Mouse (Mus musculus) c-Kit-positive CD71-negative TER-119-negative erythroid progenitor cells, embryonic 14.5 days (primary cell): ENCODE data around the gene Npdc1.

ENCODE experiments used
- DNase-seq: peaks from one replicate; pipeline ENCODE4 v3.0.0-alpha.2; 2013; ENCODE audit warnings: low read depth

Npdc1 gene

GRCm38 (mm10) chr2:25430395-25431233 is 31.5 kb downstream of the Npdc1 start:
- no peak for DNase-seq

GRCm38 (mm10) chr2:25431308-25431855 is 32.2 kb downstream of the Npdc1 start:
- DNase-seq, result no peak

GRCm38 (mm10) chr2:25432326-25433098 is 33.4 kb downstream of the Npdc1 start:
- no peak for DNase-seq

- no peak for DNase-seq
Measured at GRCm38 (mm10) chr2:25433101-25433500, 34.0 kb downstream of the Npdc1 start.

GRCm38 (mm10) chr2:25434292-25434691 is 35.1 kb downstream of the Npdc1 start:
- DNase-seq, result no peak

GRCm38 (mm10) chr2:25436286-25436820 is 37.2 kb downstream of the Npdc1 start:
- no peak for DNase-seq

GRCm38 (mm10) chr2:25441067-25441466 is 41.9 kb downstream of the Npdc1 start:
- DNase-seq, result no peak

- no peak for DNase-seq
Measured at GRCm38 (mm10) chr2:25442682-25443081, 43.5 kb downstream of the Npdc1 start.

GRCm38 (mm10) chr2:25450853-25451647 is 51.9 kb downstream of the Npdc1 start:
- no peak for DNase-seq

GRCm38 (mm10) chr2:25452951-25453350 is 53.8 kb downstream of the Npdc1 start:
- no peak for DNase-seq

- DNase-seq, result no peak
Measured at GRCm38 (mm10) chr2:25456205-25456953, 57.2 kb downstream of the Npdc1 start, which contains the start of gene Clic3. Clic3 (plus strand) TSS chr2:25456838.

- no peak for DNase-seq
Measured at GRCm38 (mm10) chr2:25457022-25457896, 58.1 kb downstream of the Npdc1 start.

GRCm38 (mm10) chr2:25458911-25459310 is 59.8 kb downstream of the Npdc1 start:
- DNase-seq, result no peak
